In genomic region chr1:188668513-188668912, GRCm38 (mm10) we compare ENCODE assay signal across 25 mouse cellular contexts.
"Had no signal": no experiment of that assay in that cellular context is flagged by ENCODE, and none has a peak within 500 bp of the region (broad histone marks: within the 10 kb centered on the region; RNA-seq: fewer than 3 reads in every experiment).

No protein-coding gene starts in this region.

- H3K4me1 ChIP-seq: heart, embryonic 13.5 days; hindbrain, embryonic 13.5 days; hindbrain, embryonic 15.5 days; intestine, embryonic 15.5 days; limb, embryonic 13.5 days; limb, embryonic 15.5 days had no signal

- H3K4me3 ChIP-seq: gastrocnemius, adult 2 months; heart, adult 2 months; heart, embryonic 13.5 days; heart, embryonic 15.5 days; hindbrain, embryonic 13.5 days; hindbrain, embryonic 15.5 days; intestine, embryonic 15.5 days; layer of hippocampus, adult 2 months; left cerebral cortex, adult 2 months; limb, embryonic 13.5 days; limb, embryonic 15.5 days had no signal

- ATAC-seq: forebrain, embryonic 16.5 days; hindbrain, postnatal 0 days; intestine, embryonic 15.5 days; intestine, postnatal 0 days had no signal

- H3K9me3 ChIP-seq: heart, embryonic 13.5 days; heart, embryonic 15.5 days; hindbrain, embryonic 13.5 days; hindbrain, embryonic 15.5 days; intestine, embryonic 15.5 days; limb, embryonic 13.5 days; limb, embryonic 15.5 days had no signal

- H3K9ac ChIP-seq: heart, embryonic 13.5 days; heart, embryonic 15.5 days; hindbrain, embryonic 13.5 days; hindbrain, embryonic 15.5 days; intestine, embryonic 15.5 days; limb, embryonic 13.5 days; limb, embryonic 15.5 days had no signal

- H3K27ac ChIP-seq: gastrocnemius, adult 2 months; heart, adult 2 months; heart, embryonic 13.5 days; heart, embryonic 15.5 days; hindbrain, embryonic 13.5 days; hindbrain, embryonic 15.5 days; hindbrain, postnatal 0 days; intestine, embryonic 15.5 days; layer of hippocampus, adult 2 months; left cerebral cortex, adult 2 months; limb, embryonic 13.5 days; limb, embryonic 15.5 days had no signal

- H3K4me2 ChIP-seq: heart, embryonic 11.5 days; heart, embryonic 13.5 days; heart, embryonic 15.5 days; hindbrain, embryonic 13.5 days; hindbrain, embryonic 15.5 days; intestine, embryonic 15.5 days; limb, embryonic 13.5 days; limb, embryonic 15.5 days had no signal

- H3K27me3 ChIP-seq: heart, embryonic 13.5 days; heart, embryonic 15.5 days; hindbrain, embryonic 13.5 days; hindbrain, embryonic 15.5 days; intestine, embryonic 15.5 days; limb, embryonic 15.5 days had no signal

- DNase-seq: gastrocnemius, adult 2 months; gastrocnemius, postnatal 10 days; gastrocnemius, postnatal 25 days; heart, adult 2 months; heart, postnatal 14 days; heart, postnatal 36 days; kidney, adult 18-20 months; kidney, adult 8-10 months; kidney, postnatal 10 days; kidney, postnatal 25 days; kidney, postnatal 4 days; left cerebral cortex, postnatal 4 days had no signal

- H3K36me3 ChIP-seq: heart, embryonic 13.5 days; heart, embryonic 15.5 days; hindbrain, embryonic 13.5 days; hindbrain, embryonic 15.5 days; intestine, embryonic 15.5 days; limb, embryonic 13.5 days; limb, embryonic 15.5 days had no signal
